Mouse (Mus musculus) megakaryocyte, embryonic 14.5 days (primary cell): ENCODE measurements around the gene L3hypdh.

Experiments
- FLI1 ChIP-seq: IDR thresholded peaks from 2 replicates; pipeline ENCODE4 v1.6.1; 2012; ENCODE audit warnings: low read length, inconsistent platforms, mixed read lengths
- GATA1 ChIP-seq: IDR thresholded peaks from 3 replicates; pipeline ENCODE4 v1.6.1; 2012; ENCODE audit warnings: mixed read lengths, low read length, inconsistent platforms, borderline replicate concordance

DNA sequence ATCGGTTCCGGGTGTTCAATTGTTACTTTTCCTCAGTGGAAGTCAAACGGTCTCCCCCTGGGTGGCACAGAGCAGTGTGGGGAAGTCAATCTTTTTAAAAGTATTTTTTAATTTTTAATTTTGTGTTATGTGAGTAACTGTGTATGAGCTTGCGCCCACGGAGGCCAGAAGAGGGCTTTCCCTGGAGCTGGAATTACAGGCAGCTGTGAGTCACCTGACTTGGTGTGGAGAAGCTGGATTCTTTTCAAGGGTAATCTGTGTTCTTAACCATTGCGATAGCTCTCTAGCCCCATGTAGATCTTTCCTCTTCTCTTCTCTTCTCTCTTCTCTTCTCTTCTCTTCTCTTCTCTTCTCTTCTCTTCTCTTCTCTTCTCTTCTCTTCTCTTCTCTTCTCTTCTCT is 29.9 kb upstream of the L3hypdh start:
- TF ChIP-seq GATA1: no peak
- TF ChIP-seq FLI1: no peak
